Mouse (Mus musculus) urinary bladder, adult 18-20 months (tissue): ENCODE measurements around the gene Lamp1.
A peak's percentile ranks its signal among the peaks of the same experiment; 100 is the strongest.

Experiments used
- DNase-seq, 2 experiments: peaks; one replicate each; pipeline ENCODE4 v3.0.0; 2022; ENCODE audit warnings: low spot score in 2 of 2, mixed read lengths in 2 of 2

The Lamp1 gene

GRCm38 (mm10) chr8:13200301-13201012 lies 41.5 kb downstream of the Lamp1 start, which contains the start of gene Grtp1:
Gene Grtp1, minus strand, starts transcription at chr8:13200620.
- peak; percentile 42 to 58 for DNase-seq

GRCm38 (mm10) chr8:13201013-13201334 lies 42.0 kb downstream of the Lamp1 start:
- DNase-seq: peak in 1 of 2 experiments; percentile 27

- DNase-seq: no peak
These were observed 43.1 kb downstream of the Lamp1 start for GRCm38 (mm10) chr8:13202041-13202440.

- DNase-seq: no peak
These were observed 43.8 kb downstream of the Lamp1 start for GRCm38 (mm10) chr8:13202806-13203205.

GRCm38 (mm10) chr8:13203472-13203871 lies 44.5 kb downstream of the Lamp1 start:
- no peak for DNase-seq

GRCm38 (mm10) chr8:13204371-13205140 lies 45.6 kb downstream of the Lamp1 start:
- peak; percentile 32 to 58 for DNase-seq

- no peak for DNase-seq
These were observed 46.4 kb downstream of the Lamp1 start for GRCm38 (mm10) chr8:13205311-13205710.

GRCm38 (mm10) chr8:13206290-13206689 lies 47.3 kb downstream of the Lamp1 start:
- DNase-seq: peak; percentile 16 to 36

GRCm38 (mm10) chr8:13208627-13209355 lies 49.8 kb downstream of the Lamp1 start:
- no peak for DNase-seq

GRCm38 (mm10) chr8:13209770-13210169 lies 50.8 kb downstream of the Lamp1 start:
- no peak for DNase-seq

GRCm38 (mm10) chr8:13213479-13214268 lies 54.7 kb downstream of the Lamp1 start:
- DNase-seq: peak; percentile 81 to 89

GRCm38 (mm10) chr8:13216386-13216785 lies 57.4 kb downstream of the Lamp1 start:
- no peak for DNase-seq

GRCm38 (mm10) chr8:13217093-13217492 lies 58.1 kb downstream of the Lamp1 start:
- DNase-seq: no peak

- no peak for DNase-seq
These were observed 59.0 kb downstream of the Lamp1 start for GRCm38 (mm10) chr8:13217986-13218385.

GRCm38 (mm10) chr8:13218441-13218840 lies 59.5 kb downstream of the Lamp1 start:
- DNase-seq: no peak

GRCm38 (mm10) chr8:13224426-13224825 lies 65.5 kb downstream of the Lamp1 start:
- no peak for DNase-seq
